Mouse (Mus musculus) megakaryocyte-erythroid progenitor cell, adult 5-6 weeks (primary cell): ENCODE data around the gene Gtf2h4. TPM values are rescaled to one million over a fixed set of nuclear protein-coding genes. Genes with fewer than 3 reads are reported as not detected.

Experiments used
- ATAC-seq: replicated peaks from 2 replicates; pipeline ENCODE4 v1.8.0; 2016; ENCODE audit warnings: mild to moderate bottlenecking, inconsistent platforms; ENCODE audit not compliant: severe bottlenecking, poor library complexity, low FRiP score, low TSS enrichment
- total RNA-seq, 2 experiments: library from RNA; stranded (forward) in 1 of 2; stranded (reverse) in 1 of 2; fragments of 200-1000, 215-1000 nt in 1 of 2; fragments of >200 nt in 1 of 2; fragmentation: Nextera tagmentation in 1 of 2; gene quantifications; 2 replicates each; pipeline ENCODE4 v1.2.3; 2014 to 2017

The Gtf2h4 gene
- total RNA-seq, 2 experiments from 2014 or later: 35.0 to 52.4 TPM

- ATAC-seq: no peak
Measured at GRCm38 (mm10) chr17:35698501-35698883, 25.0 kb upstream of the Gtf2h4 start.

- no peak for ATAC-seq
Measured at GRCm38 (mm10) chr17:35697759-35698500, 24.4 kb upstream of the Gtf2h4 start.

GRCm38 (mm10) chr17:35697429-35697758 is 23.9 kb upstream of the Gtf2h4 start:
- ATAC-seq: no peak

- no peak for ATAC-seq
Measured at GRCm38 (mm10) chr17:35696691-35697090, 23.2 kb upstream of the Gtf2h4 start.

DNA sequence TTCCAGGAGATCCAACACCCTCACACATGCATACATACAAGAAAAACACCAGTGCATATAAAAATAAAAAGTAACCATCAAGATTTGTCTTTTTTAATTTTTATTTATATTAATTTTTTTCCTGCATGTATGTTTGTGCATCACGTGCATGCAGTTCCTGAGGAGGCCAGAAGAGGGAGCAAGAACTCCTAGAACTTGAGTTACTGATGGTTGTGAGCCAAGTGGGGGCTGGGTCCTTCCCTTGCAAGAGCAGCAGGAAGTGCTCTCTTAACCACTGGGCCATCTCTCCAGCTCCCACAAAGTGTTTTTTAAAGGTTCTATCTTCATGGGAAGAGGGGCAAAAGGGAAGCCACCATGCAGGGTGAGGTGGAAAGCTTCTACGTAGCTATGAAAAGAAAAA is 21.8 kb upstream of the Gtf2h4 start:
- no peak for ATAC-seq

GRCm38 (mm10) chr17:35693906-35694305 is 20.4 kb upstream of the Gtf2h4 start:
- ATAC-seq: no peak

- ATAC-seq: no peak
Measured at GRCm38 (mm10) chr17:35692368-35692767, 18.8 kb upstream of the Gtf2h4 start.

GRCm38 (mm10) chr17:35691811-35692210 is 18.3 kb upstream of the Gtf2h4 start:
- ATAC-seq: no peak

- ATAC-seq: no peak
Measured at GRCm38 (mm10) chr17:35689936-35690645, 16.6 kb upstream of the Gtf2h4 start.

- ATAC-seq: no peak
Measured at GRCm38 (mm10) chr17:35688347-35689175, 15.0 kb upstream of the Gtf2h4 start.

DNA sequence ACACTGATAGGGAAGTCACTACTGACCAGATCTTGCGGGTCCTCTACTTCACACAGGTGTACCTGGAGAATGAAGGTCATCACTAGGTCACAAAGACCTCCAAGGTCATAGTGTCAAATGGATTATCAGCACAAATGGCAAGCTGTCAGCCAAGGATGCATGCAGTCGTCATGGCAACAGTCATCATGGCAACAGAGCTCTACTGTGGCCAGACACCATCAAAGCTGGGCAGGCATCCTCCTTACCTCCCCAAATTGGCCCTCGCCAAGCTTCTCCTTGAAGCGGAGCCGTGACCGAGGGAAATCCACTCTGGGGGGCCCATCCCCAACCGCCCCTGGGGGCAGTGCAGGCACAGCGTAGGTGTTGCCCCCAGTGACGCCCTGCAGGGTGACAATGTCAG is 11.5 kb upstream of the Gtf2h4 start:
- ATAC-seq: no peak

DNA sequence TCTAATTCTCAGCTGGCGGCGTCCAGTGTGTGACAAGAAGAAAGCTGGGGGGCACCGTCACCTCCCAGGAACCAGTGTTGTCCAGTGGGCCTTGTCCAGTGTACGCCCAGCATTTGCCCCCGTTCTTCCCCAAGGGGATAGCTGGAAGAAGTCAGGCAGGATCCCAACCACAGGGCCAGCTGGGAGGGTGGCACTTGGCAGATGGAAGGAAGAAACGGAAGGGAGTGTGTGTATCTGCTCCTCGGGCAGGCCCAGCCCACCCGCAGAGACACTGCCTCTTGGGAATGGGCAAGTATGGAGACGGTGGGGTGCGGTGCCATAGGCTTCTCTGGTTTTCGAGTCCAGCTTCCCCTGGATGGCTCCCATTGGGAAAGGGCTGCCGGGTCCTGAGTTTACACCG is 8.4 kb upstream of the Gtf2h4 start:
- no peak for ATAC-seq

DNA sequence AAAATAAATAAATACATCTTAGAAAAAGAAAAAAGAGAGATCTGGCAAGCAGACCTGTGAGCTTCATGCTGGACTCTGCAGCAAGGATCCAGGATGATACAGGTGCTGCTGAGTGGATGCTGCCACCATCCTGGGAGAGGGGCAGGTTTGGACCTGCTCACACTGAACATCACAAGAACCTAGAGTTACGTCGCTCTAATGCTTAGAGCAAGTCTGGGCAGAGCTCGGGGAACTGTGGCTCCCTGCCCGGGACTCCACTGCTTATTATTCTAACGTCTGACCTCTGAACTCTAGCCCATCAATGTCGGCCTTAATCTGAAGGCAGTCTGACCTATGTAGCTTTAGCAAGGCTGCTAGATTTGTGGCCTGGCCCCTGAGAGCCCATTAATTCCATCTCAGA is 7.1 kb upstream of the Gtf2h4 start:
- ATAC-seq: no peak

- no peak for ATAC-seq
Measured at GRCm38 (mm10) chr17:35672527-35672926, 1.0 kb downstream of the Gtf2h4 start.

DNA sequence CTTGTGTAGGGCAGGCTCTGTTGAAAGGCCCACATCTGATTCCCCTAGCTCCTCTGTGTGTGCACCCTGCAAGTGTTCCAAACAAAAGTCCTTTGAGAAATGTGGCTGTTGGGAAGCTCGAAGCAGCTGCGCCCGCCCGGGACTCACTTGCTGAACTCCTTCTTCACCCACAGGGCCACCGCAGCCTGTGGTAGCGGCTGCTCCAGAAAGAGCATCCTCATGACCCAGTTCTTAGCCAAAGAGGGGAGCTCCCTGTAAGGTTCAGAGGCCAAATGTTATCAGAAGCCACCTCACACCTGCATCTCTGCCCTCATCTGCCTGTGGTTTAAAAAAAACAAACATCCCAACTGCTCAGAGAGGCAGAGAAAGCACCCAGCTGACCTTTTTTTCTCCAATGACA is 1.7 kb downstream of the Gtf2h4 start:
- no peak for ATAC-seq

DNA sequence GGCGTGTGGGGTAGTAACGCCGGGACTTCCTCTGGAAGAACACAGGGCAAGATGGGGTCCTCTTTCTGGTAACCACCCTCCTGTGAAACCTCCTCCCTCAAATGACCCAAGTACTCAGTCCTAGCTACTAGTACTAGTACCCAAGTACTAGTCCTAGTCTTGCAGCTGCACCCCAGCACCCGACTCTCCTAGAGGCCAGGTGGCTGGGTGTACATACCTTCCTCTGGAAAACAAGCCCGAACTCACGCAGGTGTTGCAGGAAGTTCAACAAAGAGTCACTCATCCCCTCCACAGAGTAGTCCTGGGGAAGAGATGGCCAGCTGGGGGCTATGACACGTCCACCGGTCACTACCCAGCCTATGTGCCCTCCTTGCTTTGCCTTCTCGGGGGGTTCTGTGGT is 3.8 kb downstream of the Gtf2h4 start:
- no peak for ATAC-seq

GRCm38 (mm10) chr17:35667334-35668065 is 6.0 kb downstream of the Gtf2h4 start, which contains the start of gene Vars2:
TSS of gene Vars2 (minus strand) at chr17:35667592.
- peak; percentile 76 for ATAC-seq

DNA sequence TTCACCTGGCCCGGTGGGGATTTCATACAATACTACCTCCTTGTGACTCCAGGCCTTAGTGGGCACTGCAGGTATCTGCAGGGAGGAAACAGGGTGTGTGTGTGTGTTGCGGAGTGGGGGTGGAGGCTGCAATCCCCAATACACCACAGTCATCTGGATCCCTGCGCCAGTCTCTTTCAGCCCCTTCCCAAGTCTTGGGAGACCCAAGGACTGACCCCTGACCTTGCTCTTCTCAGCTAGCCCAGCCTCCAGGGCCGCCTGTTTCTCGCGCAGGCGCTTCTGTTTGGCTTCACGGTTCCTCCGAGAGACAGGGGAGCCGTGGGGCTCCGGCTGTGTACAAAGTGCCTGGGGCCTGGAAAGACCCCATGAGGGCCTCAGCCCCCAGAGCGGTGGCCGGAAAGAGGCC is 6.7 kb downstream of the Gtf2h4 start:
- ATAC-seq: 0 out of 2 replicates have a peak, but pooled peaks have one; percentile 24

- no peak for ATAC-seq
Measured at GRCm38 (mm10) chr17:35665957-35666515, 7.5 kb downstream of the Gtf2h4 start.
